Mouse (Mus musculus): ENCODE results near the gene Tub. TPM values are rescaled to one million over a fixed set of nuclear protein-coding genes. Genes with fewer than 3 reads are reported as not detected.

Tub gene
- total RNA-seq, 2 experiments from 2014 or later: 140 to 148 TPM

GRCm38 (mm10) chr7:108944002-108944401, 6.1 kb upstream of the Tub start:
- peak in 1 of 2 experiments; percentile 49 for DNase-seq (ENCODE audit: extremely low spot score in 1 of 2, low spot score in 2 of 2)
- no peak overlapping the region for H3K27ac ChIP-seq
- TF ChIP-seq CTCF (IDR thresholded peaks at IDR 0.05): peak; percentile 76
- intact Hi-C loops (cut with DNase I): no loop called here
- no peak overlapping the region for H3K4me3 ChIP-seq

GRCm38 (mm10) chr7:108948611-108949010, 1.5 kb upstream of the Tub start:
- no peak for DNase-seq (ENCODE audit: extremely low spot score in 1 of 2, low spot score in 2 of 2)
- intact Hi-C loops (cut with DNase I): no loop called here
- Histone ChIP-seq H3K27ac (no peak overlapping the region), H3K4me3 (no peak overlapping the region)
- no peak for TF ChIP-seq CTCF (IDR thresholded peaks at IDR 0.05)

- DNase-seq (ENCODE audit: extremely low spot score in 1 of 2, low spot score in 2 of 2): no peak
- intact Hi-C loops (cut with DNase I): no loop called here
- no peak overlapping the region for H3K27ac ChIP-seq
- H3K4me3 ChIP-seq: no peak overlapping the region
- no peak for TF ChIP-seq CTCF (IDR thresholded peaks at IDR 0.05)
These were observed 837 bp upstream of the Tub start for GRCm38 (mm10) chr7:108949301-108949700.

GRCm38 (mm10) chr7:108950762-108951331, 709 bp downstream of the Tub start:
- intact Hi-C loops (cut with DNase I): no loop called here
- TF ChIP-seq CTCF (IDR thresholded peaks at IDR 0.05): no peak
- peak; percentile 79 to 82 for DNase-seq (ENCODE audit: extremely low spot score in 1 of 2, low spot score in 2 of 2)
- Histone ChIP-seq H3K27ac (peak overlapping the region; percentile 95), H3K4me3 (peak overlapping the region; percentile 64)

GRCm38 (mm10) chr7:108952801-108953200, 2.7 kb downstream of the Tub start:
- no peak for TF ChIP-seq CTCF (IDR thresholded peaks at IDR 0.05)
- intact Hi-C loops (cut with DNase I): no loop called here
- no peak overlapping the region for H3K4me3 ChIP-seq
- no peak for DNase-seq (ENCODE audit: extremely low spot score in 1 of 2, low spot score in 2 of 2)
- no peak overlapping the region for H3K27ac ChIP-seq

- Histone ChIP-seq H3K27ac (no peak overlapping the region), H3K4me3 (no peak overlapping the region)
- intact Hi-C loops (cut with DNase I): no loop called here
- peak in 1 of 2 experiments; percentile 43 for DNase-seq (ENCODE audit: extremely low spot score in 1 of 2, low spot score in 2 of 2)
- TF ChIP-seq CTCF (IDR thresholded peaks at IDR 0.05): peak; percentile 58
These were observed 4.0 kb downstream of the Tub start for GRCm38 (mm10) chr7:108954185-108954584.

GRCm38 (mm10) chr7:108957734-108958133, 7.6 kb downstream of the Tub start:
- Histone ChIP-seq H3K4me3 (no peak overlapping the region), H3K27ac (no peak overlapping the region)
- no peak for DNase-seq (ENCODE audit: extremely low spot score in 1 of 2, low spot score in 2 of 2)
- TF ChIP-seq CTCF (IDR thresholded peaks at IDR 0.05): no peak
- intact Hi-C loops (cut with DNase I): no loop called here

- Histone ChIP-seq H3K4me3 (no peak overlapping the region), H3K27ac (no peak overlapping the region)
- TF ChIP-seq CTCF (IDR thresholded peaks at IDR 0.05): peak; percentile 57
- intact Hi-C loops (cut with DNase I): loop anchor here (2.0 to 10.0 kb wide), 2 partner anchors 63 to 459 kb away; no protein-coding TSS in a partner anchor
- DNase-seq (ENCODE audit: extremely low spot score in 1 of 2, low spot score in 2 of 2): no peak
These were observed 15.8 kb downstream of the Tub start for GRCm38 (mm10) chr7:108965968-108966367.

GRCm38 (mm10) chr7:108966742-108967362, 16.7 kb downstream of the Tub start:
- TF ChIP-seq CTCF (IDR thresholded peaks at IDR 0.05): peak; percentile 97
- no peak overlapping the region for H3K4me3 ChIP-seq
- peak; percentile 59 to 67 for DNase-seq (ENCODE audit: extremely low spot score in 1 of 2, low spot score in 2 of 2)
- intact Hi-C loops (cut with DNase I): loop anchor here (1.0 to 10.0 kb wide), 3 partner anchors 54 to 458 kb away; no protein-coding TSS in a partner anchor
- no peak overlapping the region for H3K27ac ChIP-seq

GRCm38 (mm10) chr7:108968201-108968600, 18.1 kb downstream of the Tub start:
- Histone ChIP-seq H3K4me3 (no peak overlapping the region), H3K27ac (no peak overlapping the region)
- TF ChIP-seq CTCF (IDR thresholded peaks at IDR 0.05): no peak
- no peak for DNase-seq (ENCODE audit: extremely low spot score in 1 of 2, low spot score in 2 of 2)
- intact Hi-C loops (cut with DNase I): loop anchor here (10.0 kb wide), 1 partner anchor 457 kb away; no protein-coding TSS in a partner anchor

- no peak overlapping the region for H3K4me3 ChIP-seq
- no peak for TF ChIP-seq CTCF (IDR thresholded peaks at IDR 0.05)
- intact Hi-C loops (cut with DNase I): no loop called here
- no peak for DNase-seq (ENCODE audit: extremely low spot score in 1 of 2, low spot score in 2 of 2)
- H3K27ac ChIP-seq: no peak overlapping the region
These were observed 22.1 kb downstream of the Tub start for GRCm38 (mm10) chr7:108972273-108972672.

GRCm38 (mm10) chr7:108985934-108986708, 36.0 kb downstream of the Tub start:
- Histone ChIP-seq H3K27ac (no peak overlapping the region), H3K4me3 (no peak overlapping the region)
- DNase-seq (ENCODE audit: extremely low spot score in 1 of 2, low spot score in 2 of 2): no peak
- TF ChIP-seq CTCF (IDR thresholded peaks at IDR 0.05): no peak
- intact Hi-C loops (cut with DNase I): no loop called here
